Comparison of ENCODE assay signal across 8 mouse cellular contexts in the genomic region with DNA sequence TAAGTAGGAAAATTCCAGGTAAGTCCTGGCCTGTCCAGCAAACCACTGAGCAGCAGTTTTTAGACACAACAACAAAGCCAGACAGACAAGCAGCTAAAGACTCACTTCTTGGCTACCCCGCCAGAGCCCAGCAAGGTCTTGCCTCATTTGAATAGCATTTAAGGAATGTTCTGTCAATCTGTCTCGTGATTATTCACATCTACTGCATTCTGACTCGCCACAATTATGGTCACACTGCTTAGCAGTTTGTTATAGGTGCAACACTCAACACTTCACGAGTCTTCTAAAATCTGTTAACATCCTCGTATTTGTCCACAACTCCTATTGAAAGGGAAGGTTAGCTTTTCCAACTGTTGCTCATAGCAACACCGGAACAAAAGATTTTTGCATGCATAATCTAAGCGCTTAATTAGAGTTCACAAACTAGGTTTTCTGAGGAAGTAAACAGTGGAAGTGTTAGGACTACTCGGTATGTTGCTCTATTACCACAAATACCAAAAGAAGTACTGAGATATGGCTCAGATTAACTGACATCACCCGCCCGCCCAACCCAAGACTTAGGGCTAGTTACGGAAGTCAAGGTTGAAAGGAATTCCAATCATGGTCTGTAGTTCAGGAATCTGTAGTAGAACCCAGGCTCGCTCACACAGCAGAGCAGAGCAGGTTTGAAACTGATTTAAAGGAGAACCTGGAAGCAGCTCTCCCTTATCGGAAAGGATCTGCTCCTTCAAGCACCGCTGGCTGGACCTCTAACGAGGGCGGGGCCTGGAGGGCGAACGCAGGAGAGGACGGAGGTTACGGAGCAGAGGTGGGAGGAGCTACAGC. TPM values are rescaled to one million over a fixed set of nuclear protein-coding genes. Genes with fewer than 3 reads are reported as not detected.
DNase-seq lines count a peak whose midpoint lies in the region; ATAC-seq and TF ChIP-seq lines count a peak whose summit lies in the region.

No protein-coding gene starts in this region.

- H3K9me3 ChIP-seq in intestine, embryonic 15.5 days: no peaks in the 10 kb centered on the region
- H3K9me3 ChIP-seq in liver, postnatal 0 days (ENCODE audit: low read length): no peaks in the 10 kb centered on the region
- no peaks in the 10 kb centered on the region for H3K9me3 ChIP-seq in neural tube, embryonic 15.5 days (replicated peaks)

- 0 out of 2 replicates have a peak overlapping the region, but pooled peaks have one; percentile 10 for H3K9ac ChIP-seq in intestine, embryonic 15.5 days
- H3K9ac ChIP-seq in liver, postnatal 0 days (replicated peaks): no peak overlapping the region
- peak overlapping the region; percentile 45 for H3K9ac ChIP-seq in neural tube, embryonic 15.5 days (replicated peaks)

- peak; percentile 86 for ATAC-seq in Patski
- peak; percentile 89 for ATAC-seq in intestine, embryonic 15.5 days
- ATAC-seq in liver, postnatal 0 days: peak; percentile 55; the same call in 1 of the 2 replicates
- ATAC-seq in neural tube, embryonic 15.5 days (ENCODE audit: low FRiP score): peak; percentile 67

- TF ChIP-seq POLR2A in cortical plate, adult 2 months (IDR thresholded peaks at IDR 0.05; ENCODE audit: extremely low read depth, insufficient read depth, low read length): no peak
- no peak for TF ChIP-seq POLR2A in thymus, adult 2 months (IDR thresholded peaks at IDR 0.05; ENCODE audit: control insufficient read depth, extremely low read depth, insufficient read depth, low read length, poor library complexity)

- no peak for TF ChIP-seq CTCF in Patski (IDR thresholded peaks at IDR 0.05)
- TF ChIP-seq CTCF in cortical plate, adult 2 months (IDR thresholded peaks at IDR 0.05; ENCODE audit: extremely low read depth, insufficient read depth, low read length): no peak
- no peak for TF ChIP-seq CTCF in liver, postnatal 0 days (IDR thresholded peaks at IDR 0.05; ENCODE audit: low read depth)
- TF ChIP-seq CTCF in thymus, adult 2 months (IDR thresholded peaks at IDR 0.05; ENCODE audit: borderline replicate concordance, control insufficient read depth, extremely low read depth, insufficient read depth, low read length, poor library complexity): no peak

- no peak overlapping the region for H3K27ac ChIP-seq in cortical plate, adult 2 months (ENCODE audit: insufficient read depth, low read length)
- no peak overlapping the region for H3K27ac ChIP-seq in intestine, embryonic 15.5 days
- no peak overlapping the region for H3K27ac ChIP-seq in liver, postnatal 0 days (ENCODE audit: low read depth)
- peak overlapping the region; percentile 29; the same call in 1 of the 2 replicates for H3K27ac ChIP-seq in neural tube, embryonic 15.5 days (replicated peaks)
- no peak overlapping the region for H3K27ac ChIP-seq in thymus, adult 2 months (ENCODE audit: control insufficient read depth, insufficient read depth, low read length)

- POLR2A ChIA-PET in Patski (lab: Charles Lee): interaction anchor here (0.6 to 2.5 kb wide), 2 partner anchors 8 to 16 kb away, joined by 3 to 15 read pairs; a partner anchor contains a TSS

- TF ChIP-seq EP300 in liver, postnatal 0 days (IDR thresholded peaks at IDR 0.05; ENCODE audit: low read depth): no peak

- H3K36me3 ChIP-seq in intestine, embryonic 15.5 days: no peaks in the 10 kb centered on the region
- no peaks in the 10 kb centered on the region for H3K36me3 ChIP-seq in liver, postnatal 0 days (replicated peaks; ENCODE audit: insufficient read depth, low read length)
- no peaks in the 10 kb centered on the region for H3K36me3 ChIP-seq in neural tube, embryonic 15.5 days
- no peaks in the 10 kb centered on the region for H3K36me3 ChIP-seq in thymus, adult 2 months (ENCODE audit: control insufficient read depth, insufficient read depth, low read length)

- CTCF ChIA-PET in Patski (lab: Charles Lee): interaction anchor here (0.8 to 2.7 kb wide), 8 partner anchors 11 to 102 kb away, joined by 3 to 9 read pairs (median 6); no protein-coding TSS in a partner anchor

- no peaks in the 10 kb centered on the region for H3K27me3 ChIP-seq in Patski
- no peaks in the 10 kb centered on the region for H3K27me3 ChIP-seq in intestine, embryonic 15.5 days (replicated peaks)
- no peaks in the 10 kb centered on the region for H3K27me3 ChIP-seq in liver, postnatal 0 days (ENCODE audit: insufficient read depth, low read length)
- no peaks in the 10 kb centered on the region for H3K27me3 ChIP-seq in neural tube, embryonic 15.5 days (replicated peaks)
- no peaks in the 10 kb centered on the region for H3K27me3 ChIP-seq in thymus, adult 2 months (ENCODE audit: control insufficient read depth, insufficient read depth, low read length)

- in situ Hi-C loops in Patski (cut with MboI; ENCODE audit: low pct_unique_long_range_greater_than_20kb): no loop called here

- peak overlapping the region; percentile 59 for H3K4me2 ChIP-seq in intestine, embryonic 15.5 days (replicated peaks)
- peak overlapping the region; percentile 64 for H3K4me2 ChIP-seq in liver, postnatal 0 days (ENCODE audit: low read depth, low read length)
- peak overlapping the region; percentile 61 for H3K4me2 ChIP-seq in neural tube, embryonic 15.5 days

- WGBS in intestine, embryonic 15.5 days: 31% methylated on average over 20 of the region's 20 CpGs
- 45% methylated on average over 20 of the region's 20 CpGs for WGBS in liver, postnatal 0 days (ENCODE audit: insufficient replicate concordance)
- 19% methylated on average over 20 of the region's 20 CpGs for WGBS in neural tube, embryonic 15.5 days
- 85% methylated on average over 20 of the region's 20 CpGs for WGBS in thymus, adult 2 months

- peaks cover 5% of the 10 kb centered on the region; the same call in 1 of the 2 replicates for H3K4me1 ChIP-seq in cortical plate, adult 2 months (ENCODE audit: control insufficient read depth, insufficient read depth, low read length)
- peaks cover 8% of the 10 kb centered on the region for H3K4me1 ChIP-seq in intestine, embryonic 15.5 days (replicated peaks)
- H3K4me1 ChIP-seq in liver, postnatal 0 days (ENCODE audit: insufficient read depth): peaks cover 4% of the 10 kb centered on the region; the same call in 1 of the 2 replicates
- H3K4me1 ChIP-seq in neural tube, embryonic 15.5 days: peaks cover 8% of the 10 kb centered on the region
- H3K4me1 ChIP-seq in thymus, adult 2 months (replicated peaks; ENCODE audit: control insufficient read depth, insufficient read depth, low read length): no peaks in the 10 kb centered on the region

- intact Hi-C loops in gastrocnemius, postnatal 36 days (cut with DNase I): no loop called here

- H3K4me3 ChIP-seq in cortical plate, adult 2 months (ENCODE audit: insufficient read depth, low read length): 0 out of 2 replicates have a peak overlapping the region, but pooled peaks have one; percentile 2
- H3K4me3 ChIP-seq in intestine, embryonic 15.5 days (replicated peaks): peak overlapping the region; percentile 26
- peak overlapping the region; percentile 19; the same call in 1 of the 2 replicates for H3K4me3 ChIP-seq in liver, postnatal 0 days (ENCODE audit: low read depth, low read length)
- peak overlapping the region; percentile 31 for H3K4me3 ChIP-seq in neural tube, embryonic 15.5 days (replicated peaks)
- no peak overlapping the region for H3K4me3 ChIP-seq in thymus, adult 2 months (ENCODE audit: control insufficient read depth, insufficient read depth, low read length)

- DNase-seq in Patski (ENCODE audit: low read depth, low spot score): peak; percentile 85
- peak; percentile 49 to 54 for DNase-seq in gastrocnemius, postnatal 36 days
- DNase-seq in liver, postnatal 0 days: peak; percentile 47
- no peak for DNase-seq in thymus, adult 2 months
- no peak for DNase-seq in thymus, postnatal 10 days (ENCODE audit: low spot score in 2 of 2)

RNA-seq across cellular contexts. Expression of a gene that starts 16.4 kb away (rescaled TPM):
- polyA plus RNA-seq in Patski (2021): 62.1 TPM
- 10.1 and 10.5 TPM in 2 replicates for polyA plus RNA-seq in cortical plate, adult 2 months (2012; rRNA removed)
- total RNA-seq in gastrocnemius, postnatal 36 days (2021): 1 to 10 TPM; 5.6 to 6.4 TPM
- polyA plus RNA-seq in intestine, embryonic 15.5 days (2015; fragmentation: Nextera tagmentation; extraction: Ambion mirVana): 8.0 and 8.5 TPM in 2 replicates
- 1.8 TPM in 2 replicates for polyA plus RNA-seq in liver, postnatal 0 days (2015; fragmentation: Nextera tagmentation; extraction: Ambion mirVana)
- polyA plus RNA-seq in neural tube, embryonic 15.5 days (2015; fragmentation: Nextera tagmentation; extraction: Ambion mirVana): 5.8 and 6.1 TPM in 2 replicates
- polyA plus RNA-seq in thymus, adult 2 months (2012; rRNA removed): 1.8 and 2.0 TPM in 2 replicates

Comparison
In these comparisons a context has a peak if more than half of its experiments do, and no peak if none do; other contexts are left out.
1. DNase-seq: peak in Patski (single experiment), gastrocnemius, postnatal 36 days (2 of 2) and liver, postnatal 0 days (single experiment); none in thymus, adult 2 months (single experiment) and thymus, postnatal 10 days (0 of 2).
2. Peak in every context shown above with its lines, with median percentiles within 50 percentile points of each other: ATAC-seq and H3K4me2 ChIP-seq.